Mouse (Mus musculus): ENCODE data around the gene Zic1. TPM values are rescaled to one million over a fixed set of nuclear protein-coding genes. Genes with fewer than 3 reads are reported as not detected.

Gene Zic1
- polyA plus RNA-seq, 1 experiment from 2014 or later = 14.4 TPM

Other genes with a start within 250 kb of the Zic1 start
- 56.4 and 60.5 TPM in 2 replicates for gene Zic4, start 3.4 kb downstream of the Zic1 start, polyA plus RNA-seq (2016; fragmentation: Nextera tagmentation; extraction: Ambion mirVana)

Measured in forebrain, embryonic 12.5 days (tissue).